Mouse (Mus musculus): ENCODE measurements around the gene Kdr. TPM values are rescaled to one million over a fixed set of nuclear protein-coding genes. Genes with fewer than 3 reads are reported as not detected.
"Not testable (repeated sequence)": the region's sequence is repeated elsewhere in the genome, so short reads cannot be mapped to it uniquely, and the experiment has no call there.

Kdr gene
- polyA plus RNA-seq, 1 experiment from 2014 or later: 39.5 TPM

- no peak overlapping the region for H3K27ac ChIP-seq (ENCODE audit: low read depth, low read length)
- ATAC-seq (ENCODE audit: low FRiP score, low TSS enrichment): no peak
These were observed 44.1 kb downstream of the Kdr start for GRCm38 (mm10) chr5:75934201-75934600.

DNA sequence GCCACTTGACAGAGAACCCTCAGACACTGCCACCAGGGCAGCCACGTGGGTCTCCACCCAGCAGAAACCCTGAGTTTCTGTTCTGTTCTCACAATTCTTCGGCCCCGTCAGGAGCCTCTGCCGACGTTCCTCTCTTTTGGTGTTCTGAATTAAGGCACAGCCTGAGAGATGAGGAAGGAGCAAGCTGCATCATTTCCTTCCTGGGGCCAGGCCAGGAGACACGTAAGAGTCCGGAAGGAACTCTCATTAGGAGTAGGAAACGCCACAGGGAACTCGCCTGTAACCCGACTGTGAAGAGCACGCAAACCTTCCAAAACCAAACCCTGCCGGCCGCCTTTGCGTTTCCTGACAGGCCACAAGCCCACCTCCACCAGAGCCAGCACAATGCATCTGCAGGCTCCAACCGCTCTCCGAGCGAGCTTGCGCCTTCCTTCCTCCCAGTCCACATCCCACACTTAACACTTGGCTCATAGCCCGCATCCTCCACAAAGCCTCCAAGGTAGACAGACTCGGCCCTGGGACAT lies 44.7 kb downstream of the Kdr start:
- Histone ChIP-seq H3K27me3 (ENCODE audit: control insufficient read depth, insufficient read depth, low read length) (no peaks in the 10 kb centered on the region), H3K4me1 (ENCODE audit: control insufficient read depth, insufficient read depth, low read length) (no peaks in the 10 kb centered on the region), H3K4me3 (ENCODE audit: low read length) (no peak overlapping the region), H3K36me3 (ENCODE audit: control insufficient read depth, insufficient read depth, low read length) (no peaks in the 10 kb centered on the region), H3K9ac (ENCODE audit: low read depth, low read length) (no peak overlapping the region), H3K27ac (ENCODE audit: low read depth, low read length) (no peak overlapping the region; the same call in 1 of the 2 replicates), H3K9me3 (ENCODE audit: control insufficient read depth, low read length) (no peaks in the 10 kb centered on the region), H3K4me2 (replicated peaks; ENCODE audit: low read depth, low read length) (no peak overlapping the region)
- 72% methylated on average over 20 of the region's 20 CpGs for WGBS
- ATAC-seq (ENCODE audit: low FRiP score, low TSS enrichment): no peak

More at GRCm38 (mm10) chr5:75934201-75934600, 44.1 kb downstream of the Kdr start:
- 87% methylated on average over 10 of the region's 10 CpGs for WGBS
- H3K9ac ChIP-seq (ENCODE audit: low read depth, low read length): no peak overlapping the region
- H3K27me3 ChIP-seq (ENCODE audit: control insufficient read depth, insufficient read depth, low read length): no peaks in the 10 kb centered on the region
- H3K4me3 ChIP-seq (ENCODE audit: low read length): no peak overlapping the region
- H3K9me3 ChIP-seq (ENCODE audit: control insufficient read depth, low read length): no peaks in the 10 kb centered on the region
- H3K36me3 ChIP-seq (ENCODE audit: control insufficient read depth, insufficient read depth, low read length): no peaks in the 10 kb centered on the region
- no peak overlapping the region for H3K4me2 ChIP-seq (replicated peaks; ENCODE audit: low read depth, low read length)
- H3K4me1 ChIP-seq (ENCODE audit: control insufficient read depth, insufficient read depth, low read length): no peaks in the 10 kb centered on the region

DNA sequence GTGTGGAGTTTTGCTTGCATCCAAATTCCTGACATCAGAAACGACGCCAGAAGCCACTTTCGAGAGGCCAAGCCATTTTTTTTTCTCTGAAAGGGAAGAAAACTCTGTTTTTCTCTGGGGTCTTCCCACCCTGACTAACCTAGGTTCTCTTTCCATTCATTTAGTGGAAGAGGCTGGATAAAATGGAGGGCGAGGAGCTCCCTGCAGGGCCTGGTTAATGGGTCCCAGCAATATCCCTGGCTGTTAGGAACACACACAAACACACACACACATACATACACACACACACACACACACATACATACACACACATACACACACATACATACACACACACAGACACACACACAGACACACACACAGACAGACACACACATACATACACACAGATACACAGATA lies 46.8 kb downstream of the Kdr start:
- H3K4me2 ChIP-seq (replicated peaks; ENCODE audit: low read depth, low read length); H3K9me3 ChIP-seq (ENCODE audit: control insufficient read depth, low read length); H3K9ac ChIP-seq (ENCODE audit: low read depth, low read length); H3K4me1 ChIP-seq (ENCODE audit: control insufficient read depth, insufficient read depth, low read length); H3K27me3 ChIP-seq (ENCODE audit: control insufficient read depth, insufficient read depth, low read length); H3K36me3 ChIP-seq (ENCODE audit: control insufficient read depth, insufficient read depth, low read length); H3K4me3 ChIP-seq (ENCODE audit: low read length); H3K27ac ChIP-seq (ENCODE audit: low read depth, low read length); ATAC-seq (ENCODE audit: low FRiP score, low TSS enrichment): not testable (repeated sequence)
- 84% methylated on average over 4 of the region's 4 CpGs for WGBS

DNA sequence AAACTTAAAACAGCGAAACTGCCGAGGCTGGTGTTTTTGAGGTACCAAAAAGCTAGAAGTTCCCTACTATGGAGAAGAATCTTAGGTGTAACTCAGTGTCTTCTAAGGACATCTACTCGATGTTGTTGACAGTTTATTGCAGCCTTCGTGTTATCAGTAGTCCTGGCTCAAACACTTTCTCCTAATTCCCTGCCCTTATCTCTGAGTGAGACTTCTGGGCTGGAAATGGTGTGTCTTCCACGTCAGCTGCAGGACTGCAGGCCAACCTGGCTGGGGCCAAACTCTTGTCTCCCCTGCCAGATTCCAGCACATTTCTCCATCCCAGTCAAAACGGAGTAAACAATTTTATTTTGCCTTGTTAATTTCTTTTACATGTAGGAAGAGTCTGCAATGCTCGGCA lies 48.3 kb downstream of the Kdr start:
- H3K4me2 ChIP-seq (replicated peaks; ENCODE audit: low read depth, low read length): no peak overlapping the region
- H3K4me1 ChIP-seq (ENCODE audit: control insufficient read depth, insufficient read depth, low read length): no peaks in the 10 kb centered on the region
- no peak overlapping the region for H3K9ac ChIP-seq (ENCODE audit: low read depth, low read length)
- H3K9me3 ChIP-seq (ENCODE audit: control insufficient read depth, low read length): no peaks in the 10 kb centered on the region
- H3K36me3 ChIP-seq (ENCODE audit: control insufficient read depth, insufficient read depth, low read length): no peaks in the 10 kb centered on the region
- no peaks in the 10 kb centered on the region for H3K27me3 ChIP-seq (ENCODE audit: control insufficient read depth, insufficient read depth, low read length)
- 79% methylated on average over 7 of the region's 7 CpGs for WGBS
- H3K4me3 ChIP-seq (ENCODE audit: low read length): no peak overlapping the region
- H3K27ac ChIP-seq (ENCODE audit: low read depth, low read length): no peak overlapping the region
- ATAC-seq (ENCODE audit: low FRiP score, low TSS enrichment): no peak

DNA sequence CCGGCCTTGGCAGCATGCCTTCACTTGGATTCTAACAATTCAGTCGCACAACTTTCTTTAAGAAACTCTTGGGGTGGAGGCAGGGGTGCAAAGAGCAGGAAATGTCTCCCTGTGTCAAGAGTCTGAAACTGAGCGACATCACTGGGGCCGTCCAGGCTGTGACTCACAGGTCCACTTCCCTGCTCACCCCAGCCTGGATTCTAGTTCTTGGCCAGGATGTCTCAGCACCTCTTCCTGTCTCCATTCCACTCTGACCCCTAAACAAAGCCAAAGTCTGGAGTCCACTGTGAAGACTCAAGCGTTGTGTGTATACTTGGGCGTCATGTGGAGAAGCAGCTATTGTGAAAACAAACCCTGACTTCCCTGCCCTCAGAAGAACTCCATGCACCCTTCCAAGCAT lies 55.6 kb downstream of the Kdr start:
- H3K27ac ChIP-seq (ENCODE audit: low read depth, low read length): peak overlapping the region; percentile 47; the same call in 1 of the 2 replicates
- H3K27me3 ChIP-seq (ENCODE audit: control insufficient read depth, insufficient read depth, low read length): no peaks in the 10 kb centered on the region
- peaks cover 5% of the 10 kb centered on the region for H3K4me1 ChIP-seq (ENCODE audit: control insufficient read depth, insufficient read depth, low read length)
- no peaks in the 10 kb centered on the region for H3K9me3 ChIP-seq (ENCODE audit: control insufficient read depth, low read length)
- WGBS: 58% methylated on average over 6 of the region's 6 CpGs
- H3K9ac ChIP-seq (ENCODE audit: low read depth, low read length): no peak overlapping the region
- no peak overlapping the region for H3K4me2 ChIP-seq (replicated peaks; ENCODE audit: low read depth, low read length)
- no peak for ATAC-seq (ENCODE audit: low FRiP score, low TSS enrichment)
- no peaks in the 10 kb centered on the region for H3K36me3 ChIP-seq (ENCODE audit: control insufficient read depth, insufficient read depth, low read length)
- no peak overlapping the region for H3K4me3 ChIP-seq (ENCODE audit: low read length)

DNA sequence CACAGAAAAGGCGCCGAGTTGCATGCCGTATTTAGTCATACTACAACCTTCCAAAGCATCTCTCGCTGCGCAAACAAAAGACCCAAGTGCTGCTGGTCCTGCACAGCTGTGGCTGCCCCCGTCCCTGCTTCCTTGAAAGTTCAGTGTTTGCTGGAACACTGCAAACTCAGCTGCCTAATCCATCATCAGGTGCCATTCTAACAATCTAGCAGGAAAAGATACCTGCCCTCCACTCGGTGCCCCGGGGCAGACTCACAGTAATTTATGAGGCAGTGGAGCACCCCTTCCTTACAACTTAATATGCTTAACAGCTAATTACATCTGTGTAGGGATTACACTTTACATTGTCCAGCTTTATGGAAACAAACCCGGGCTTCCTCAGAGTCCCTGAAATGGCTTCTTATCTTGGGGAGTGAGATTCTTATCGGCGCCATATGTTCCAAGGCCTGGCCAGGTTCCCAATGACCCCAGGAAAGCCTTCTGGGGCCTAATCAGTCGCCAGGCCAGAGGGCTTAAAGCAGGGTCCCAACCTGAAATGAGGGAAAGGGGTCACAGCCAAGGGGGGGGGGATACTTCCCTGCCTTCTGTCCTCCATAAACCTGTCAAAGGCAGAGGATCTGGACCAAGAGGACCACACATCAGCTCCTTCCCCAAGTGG lies 56.4 kb downstream of the Kdr start:
- peak overlapping the region; percentile 47; the same call in 1 of the 2 replicates for H3K27ac ChIP-seq (ENCODE audit: low read depth, low read length)
- 26% methylated on average over 12 of the region's 12 CpGs for WGBS

GRCm38 (mm10) chr5:75919601-75920000 lies 58.7 kb downstream of the Kdr start:
- Histone ChIP-seq H3K4me1 (ENCODE audit: control insufficient read depth, insufficient read depth, low read length) (peaks cover 5% of the 10 kb centered on the region), H3K9me3 (ENCODE audit: control insufficient read depth, low read length) (no peaks in the 10 kb centered on the region), H3K27me3 (ENCODE audit: control insufficient read depth, insufficient read depth, low read length) (no peaks in the 10 kb centered on the region), H3K4me3 (ENCODE audit: low read length) (no peak overlapping the region), H3K4me2 (replicated peaks; ENCODE audit: low read depth, low read length) (no peak overlapping the region), H3K27ac (ENCODE audit: low read depth, low read length) (no peak overlapping the region), H3K9ac (ENCODE audit: low read depth, low read length) (no peak overlapping the region), H3K36me3 (ENCODE audit: control insufficient read depth, insufficient read depth, low read length) (no peaks in the 10 kb centered on the region)
- no peak for ATAC-seq (ENCODE audit: low FRiP score, low TSS enrichment)
- WGBS: 81% methylated on average over 7 of the region's 7 CpGs

More for the DNA sequence above, 56.4 kb downstream of the Kdr start:
- ATAC-seq (ENCODE audit: low FRiP score, low TSS enrichment): peak; percentile 39; the same call in 1 of the 2 replicates
- Histone ChIP-seq H3K9ac (ENCODE audit: low read depth, low read length) (no peak overlapping the region), H3K4me1 (ENCODE audit: control insufficient read depth, insufficient read depth, low read length) (peaks cover 5% of the 10 kb centered on the region), H3K9me3 (ENCODE audit: control insufficient read depth, low read length) (no peaks in the 10 kb centered on the region), H3K36me3 (ENCODE audit: control insufficient read depth, insufficient read depth, low read length) (no peaks in the 10 kb centered on the region), H3K27me3 (ENCODE audit: control insufficient read depth, insufficient read depth, low read length) (no peaks in the 10 kb centered on the region), H3K4me2 (replicated peaks; ENCODE audit: low read depth, low read length) (no peak overlapping the region), H3K4me3 (ENCODE audit: low read length) (no peak overlapping the region)

- Histone ChIP-seq H3K27me3 (ENCODE audit: control insufficient read depth, insufficient read depth, low read length) (no peaks in the 10 kb centered on the region), H3K4me2 (replicated peaks; ENCODE audit: low read depth, low read length) (no peak overlapping the region), H3K4me3 (ENCODE audit: low read length) (no peak overlapping the region), H3K27ac (ENCODE audit: low read depth, low read length) (no peak overlapping the region), H3K9ac (ENCODE audit: low read depth, low read length) (no peak overlapping the region), H3K4me1 (ENCODE audit: control insufficient read depth, insufficient read depth, low read length) (peaks cover 5% of the 10 kb centered on the region), H3K9me3 (ENCODE audit: control insufficient read depth, low read length) (no peaks in the 10 kb centered on the region), H3K36me3 (ENCODE audit: control insufficient read depth, insufficient read depth, low read length) (no peaks in the 10 kb centered on the region)
- WGBS: 78% methylated on average over 7 of the region's 7 CpGs
- ATAC-seq (ENCODE audit: low FRiP score, low TSS enrichment): no peak
These were observed 60.1 kb downstream of the Kdr start for GRCm38 (mm10) chr5:75918139-75918538.

GRCm38 (mm10) chr5:75917231-75917630 lies 61.0 kb downstream of the Kdr start:
- H3K36me3 ChIP-seq (ENCODE audit: control insufficient read depth, insufficient read depth, low read length): no peaks in the 10 kb centered on the region
- no peak overlapping the region for H3K4me3 ChIP-seq (ENCODE audit: low read length)
- no peak overlapping the region for H3K27ac ChIP-seq (ENCODE audit: low read depth, low read length)

More at GRCm38 (mm10) chr5:75917231-75917630, 61.0 kb downstream of the Kdr start:
- peaks cover 3% of the 10 kb centered on the region; the same call in 1 of the 2 replicates for H3K4me1 ChIP-seq (ENCODE audit: control insufficient read depth, insufficient read depth, low read length)
- H3K9ac ChIP-seq (ENCODE audit: low read depth, low read length): no peak overlapping the region
- 78% methylated on average over 4 of the region's 4 CpGs for WGBS
- no peaks in the 10 kb centered on the region for H3K9me3 ChIP-seq (ENCODE audit: control insufficient read depth, low read length)
- no peak overlapping the region for H3K4me2 ChIP-seq (replicated peaks; ENCODE audit: low read depth, low read length)
- ATAC-seq (ENCODE audit: low FRiP score, low TSS enrichment): no peak
- H3K27me3 ChIP-seq (ENCODE audit: control insufficient read depth, insufficient read depth, low read length): no peaks in the 10 kb centered on the region
